Mouse (Mus musculus): Measurements from ENCODE around the gene 2210011C24Rik.

DNA sequence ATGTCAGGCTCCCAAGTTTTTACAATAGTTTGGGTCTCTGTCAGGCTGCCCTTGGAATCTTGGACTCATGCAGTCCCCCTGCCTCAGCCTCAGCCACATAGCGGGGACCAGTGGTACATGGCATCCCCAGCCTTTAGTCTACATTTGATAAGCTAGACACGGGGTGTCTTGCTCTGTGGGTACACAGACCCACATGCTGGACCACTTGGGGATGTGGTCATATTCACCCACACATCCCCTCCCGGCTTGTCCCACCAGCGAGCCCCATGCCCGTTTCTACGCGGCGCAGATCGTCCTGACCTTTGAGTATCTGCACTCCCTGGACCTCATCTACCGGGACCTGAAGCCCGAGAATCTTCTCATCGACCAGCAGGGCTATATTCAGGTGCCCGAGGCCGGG lies 21.8 kb downstream of the 2210011C24Rik start:
- TF ChIP-seq CTCF (IDR thresholded peaks at IDR 0.05; ENCODE audit: borderline replicate concordance, insufficient read depth, low read depth, low read length) (no peak), POLR2A (IDR thresholded peaks at IDR 0.05; ENCODE audit: borderline replicate concordance, insufficient read depth, low read length) (no peak)
